Mouse (Mus musculus) heart, postnatal 0 days (tissue): ENCODE results near the gene Adamts1. TPM values are rescaled to one million over a fixed set of nuclear protein-coding genes. Genes with fewer than 3 reads are reported as not detected.

Source experiments
- ATAC-seq: fragments of 200-750 bp; cut with Nextera tagmentation; 2 replicates; pipeline ENCODE4 v1.8.0; 2017; ENCODE audit warnings: low read depth, moderate number of reproducible peaks, moderate library complexity; ENCODE audit not compliant: insufficient read depth
- DNase-seq: peaks from one replicate; pipeline ENCODE4 v3.0.0-alpha.2; 2016; ENCODE audit warnings: low spot score
- H3K27ac ChIP-seq: fragments of 300-500 bp; sonication (generic); 2 replicates; pipeline ENCODE4 v1.5.1; 2014; ENCODE audit warnings: low read depth, mild to moderate bottlenecking
- H3K27me3 ChIP-seq: fragments of 300-500 bp; sonication (generic); 2 replicates; pipeline ENCODE4 v1.6.1; 2014; ENCODE audit warnings: low read length, mixed read lengths; ENCODE audit not compliant: control insufficient read depth, insufficient read depth
- H3K36me3 ChIP-seq: fragments of 300-500 bp; sonication (generic); replicated peaks from 2 replicates; pipeline ENCODE4 v1.6.1; 2014; ENCODE audit warnings: low read length, mixed read lengths; ENCODE audit not compliant: control insufficient read depth, insufficient read depth
- H3K4me1 ChIP-seq: fragments of 300-500 bp; sonication (generic); 2 replicates; pipeline ENCODE4 v1.6.1; 2014; ENCODE audit warnings: antibody characterized with exemption; ENCODE audit not compliant: control insufficient read depth, insufficient read depth
- H3K4me2 ChIP-seq: fragments of 300-500 bp; sonication (generic); 2 replicates; pipeline ENCODE4 v1.6.1; 2014; ENCODE audit warnings: low read depth, mild to moderate bottlenecking, low read length, moderate library complexity
- H3K4me3 ChIP-seq: fragments of 300-500 bp; sonication (generic); 2 replicates; pipeline ENCODE4 v1.5.1; 2014; ENCODE audit warnings: low read depth, low read length
- H3K9ac ChIP-seq: fragments of 300-500 bp; sonication (generic); replicated peaks from 2 replicates; pipeline ENCODE4 v1.6.1; 2014; ENCODE audit warnings: low read depth, low read length, mixed read lengths
- H3K9me3 ChIP-seq: fragments of 300-500 bp; sonication (generic); replicated peaks from 2 replicates; pipeline ENCODE4 v1.6.1; 2016; ENCODE audit warnings: low read length; ENCODE audit not compliant: control insufficient read depth
- CTCF ChIP-seq: IDR thresholded peaks from 2 replicates; pipeline ENCODE4 v1.5.1; 2016; ENCODE audit warnings: antibody characterized with exemption, control low read depth, low read depth
- EP300 ChIP-seq: IDR thresholded peaks from 2 replicates; pipeline ENCODE4 v1.6.1; 2016; ENCODE audit warnings: antibody characterized with exemption, low read depth
- WGBS: fragments of 180-500 bp; shearing (Covaris S2); extraction: QIAGEN DNeasy Blood & Tissue Kit; methylation state at CpG from one replicate; pipeline ENCODE4 v1.1.7; 2014; 5-methylcytosine and 5-hydroxymethylcytosine counted together
- polyA plus RNA-seq: library from polyadenylated mRNA; unstranded; fragments of >200 nt; fragmentation: Nextera tagmentation; extraction: Ambion mirVana; gene quantifications from 2 replicates; pipeline ENCODE4 v1.2.1, GENCODE M21; 2015
- total RNA-seq: library from RNA; depleted of rRNA; stranded (reverse); fragments of >200 nt; gene quantifications from 2 replicates; pipeline ENCODE4 v1.2.3, GENCODE M21; 2014; ENCODE audit warnings: low replicate concordance

Gene Adamts1
- total and polyA plus RNA-seq, 2 experiments from 2014 or later: 19.9 to 93.8 TPM

DNA sequence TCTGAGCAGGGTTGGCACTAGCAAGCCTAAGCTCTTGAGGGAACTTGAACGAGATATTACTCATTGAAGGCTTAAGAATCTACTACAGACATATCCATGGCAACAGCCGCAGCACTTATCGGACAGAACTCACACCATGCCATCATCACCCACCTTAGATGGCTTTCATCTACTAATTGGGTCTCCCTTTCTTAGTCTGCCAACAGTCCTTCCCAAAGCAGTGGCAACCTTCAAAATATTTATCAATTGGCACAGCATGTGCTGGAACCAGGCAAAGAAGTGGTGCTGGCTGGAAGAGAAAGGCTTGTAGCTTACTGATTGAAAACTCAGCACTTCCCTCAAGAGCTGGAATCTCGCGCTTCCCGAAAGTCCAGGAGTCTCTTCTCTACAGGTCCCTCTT, 37.7 kb downstream of the Adamts1 start:
- Histone ChIP-seq H3K36me3 (no peaks in the 10 kb centered on the region), H3K27ac (0 out of 2 replicates have a peak overlapping the region, but pooled peaks have one; percentile 0), H3K4me1 (peaks cover 11% of the 10 kb centered on the region), H3K9me3 (no peaks in the 10 kb centered on the region), H3K4me3 (no peak overlapping the region), H3K4me2 (0 out of 2 replicates have a peak overlapping the region, but pooled peaks have one; percentile 4), H3K9ac (no peak overlapping the region), H3K27me3 (no peaks in the 10 kb centered on the region)
- TF ChIP-seq CTCF: no peak
- TF ChIP-seq EP300: no peak
- ATAC-seq (peak; percentile 78), DNase-seq (peak; percentile 68)
- WGBS: 22% methylated on average over 6 of the region's 6 CpGs

GRCm38 (mm10) chr16:85762052-85762665, 40.8 kb downstream of the Adamts1 start:
- no peak overlapping the region for H3K9ac ChIP-seq
- H3K36me3 ChIP-seq: no peaks in the 10 kb centered on the region
- TF ChIP-seq CTCF (no peak), EP300 (no peak)
- H3K27ac ChIP-seq: no peak overlapping the region
- no peak overlapping the region for H3K4me2 ChIP-seq
- peaks cover 13% of the 10 kb centered on the region for H3K4me1 ChIP-seq
- ATAC-seq: no peak
- H3K9me3 ChIP-seq: no peaks in the 10 kb centered on the region
- DNase-seq: no peak
- H3K27me3 ChIP-seq: no peaks in the 10 kb centered on the region
- no peak overlapping the region for H3K4me3 ChIP-seq
- 77% methylated on average over 10 of the region's 10 CpGs for WGBS

DNA sequence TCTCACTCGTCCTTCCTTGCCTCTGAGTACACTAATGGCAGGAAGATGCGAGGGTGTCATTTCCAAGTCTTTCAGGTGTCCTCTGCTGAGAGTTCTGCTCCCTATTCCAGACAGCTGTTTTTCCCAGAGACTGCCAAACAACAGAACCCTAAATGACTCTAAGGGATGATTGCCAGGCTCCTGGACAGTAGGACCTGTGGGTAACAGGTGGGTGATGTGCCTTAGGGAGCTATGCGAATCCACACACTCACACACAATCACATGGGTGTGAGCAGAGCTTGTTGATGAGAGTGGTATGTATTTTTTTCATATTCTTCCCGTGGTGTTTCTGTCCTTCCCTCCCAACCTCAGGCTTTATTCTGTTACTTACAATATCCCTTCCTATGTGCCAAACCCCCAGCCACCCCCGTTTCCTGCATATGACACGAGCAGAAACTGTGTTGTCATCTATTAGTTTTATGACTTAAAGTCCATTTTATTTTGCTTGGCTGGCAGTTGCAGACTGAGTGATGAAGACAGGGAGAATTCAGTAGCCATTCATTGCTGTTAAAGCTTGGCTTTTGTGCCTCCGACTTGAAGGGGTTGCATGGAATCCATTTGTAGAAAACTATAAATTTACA, 41.8 kb downstream of the Adamts1 start:
- Histone ChIP-seq H3K4me1 (0 out of 2 replicates have a peak, but pooled peaks cover 13% of the 10 kb centered on the region), H3K4me3 (no peak overlapping the region), H3K9ac (no peak overlapping the region), H3K36me3 (no peaks in the 10 kb centered on the region), H3K27me3 (no peaks in the 10 kb centered on the region), H3K27ac (no peak overlapping the region), H3K4me2 (no peak overlapping the region), H3K9me3 (no peaks in the 10 kb centered on the region)
- ATAC-seq (no peak), DNase-seq (no peak)
- TF ChIP-seq EP300 (no peak), CTCF (no peak)
- 55% methylated on average over 7 of the region's 7 CpGs for WGBS

DNA sequence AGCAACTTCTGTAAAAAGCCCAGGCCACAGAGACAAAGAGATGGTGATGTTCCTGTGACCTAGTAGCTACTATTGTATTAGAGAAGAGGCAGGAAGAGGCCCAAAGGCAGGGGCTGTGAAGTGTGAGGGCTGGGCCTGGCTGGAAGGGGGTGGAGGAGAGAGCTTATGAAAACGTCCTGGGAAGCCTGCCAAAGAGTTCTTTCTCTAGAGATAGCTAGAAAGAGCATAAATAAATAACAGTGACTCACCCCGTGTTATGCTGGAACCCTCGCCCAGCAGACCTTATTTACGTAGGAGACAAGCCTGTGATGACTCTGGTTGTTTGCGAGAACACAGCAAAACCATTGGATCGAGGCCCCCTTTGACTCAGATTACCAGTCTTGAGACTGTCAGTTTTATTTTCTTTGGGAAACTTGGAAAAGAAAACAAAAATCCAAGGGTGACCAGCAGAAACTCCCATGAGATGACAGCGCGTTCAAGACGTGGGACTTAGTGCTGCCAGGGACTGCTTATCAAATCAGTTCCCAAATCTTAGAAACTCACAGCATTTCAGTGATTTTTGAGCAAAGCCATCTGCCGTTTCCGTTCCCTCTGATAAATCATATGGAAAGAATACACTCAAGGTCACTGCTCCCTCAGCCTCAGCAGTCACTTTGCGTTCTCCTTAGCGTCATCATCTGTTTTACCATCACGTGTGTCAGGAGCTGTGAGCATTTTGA, 46.7 kb downstream of the Adamts1 start:
- peak overlapping the region; percentile 85 for H3K27ac ChIP-seq
- H3K27me3 ChIP-seq: no peaks in the 10 kb centered on the region
- peaks cover 24% of the 10 kb centered on the region; the same call in 1 of the 2 replicates for H3K4me1 ChIP-seq
- H3K4me2 ChIP-seq: peak overlapping the region; percentile 18; the same call in 1 of the 2 replicates
- TF ChIP-seq CTCF (no peak), EP300 (no peak; the same call in 1 of the 2 replicates)
- DNase-seq (peak; percentile 99), ATAC-seq (peak; percentile 99)
- WGBS: 13% methylated on average over 14 of the region's 14 CpGs
- H3K9me3 ChIP-seq: no peaks in the 10 kb centered on the region
- H3K9ac ChIP-seq: no peak overlapping the region
- H3K36me3 ChIP-seq: no peaks in the 10 kb centered on the region
- H3K4me3 ChIP-seq: no peak overlapping the region

DNA sequence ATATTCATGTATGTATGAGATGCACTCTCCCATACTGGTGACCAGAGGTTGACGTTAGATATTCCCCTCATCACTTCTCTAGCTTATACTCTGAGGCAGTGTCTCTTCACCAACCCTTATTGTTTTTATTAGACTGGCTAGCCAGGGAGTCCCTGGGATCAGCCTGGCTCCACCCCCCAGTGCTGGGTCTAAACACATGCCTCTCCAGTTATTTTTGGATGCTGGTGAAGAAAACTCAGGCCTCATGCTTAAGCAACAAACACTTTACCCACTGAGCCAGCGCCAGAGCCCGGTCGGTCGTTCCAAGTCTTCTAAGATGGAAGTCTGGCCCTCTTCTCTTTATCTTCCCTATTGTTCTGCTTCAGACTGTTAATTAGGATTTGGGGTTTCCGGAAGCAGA, 53.6 kb downstream of the Adamts1 start:
- no peak for TF ChIP-seq CTCF
- no peak for TF ChIP-seq EP300
- H3K4me3 ChIP-seq: no peak overlapping the region
- H3K27me3 ChIP-seq: no peaks in the 10 kb centered on the region
- DNase-seq (peak; percentile 62), ATAC-seq (peak; percentile 63)
- WGBS: 17% methylated on average over 6 of the region's 6 CpGs
- H3K4me2 ChIP-seq: no peak overlapping the region
- no peaks in the 10 kb centered on the region for H3K36me3 ChIP-seq
- peaks cover 31% of the 10 kb centered on the region; the same call in 1 of the 2 replicates for H3K4me1 ChIP-seq
- no peak overlapping the region for H3K9ac ChIP-seq
- H3K27ac ChIP-seq: peak overlapping the region; percentile 87
- H3K9me3 ChIP-seq: no peaks in the 10 kb centered on the region
